Mouse (Mus musculus) ES-E14 (cell line): ENCODE results near the gene Mia3. TPM values are rescaled to one million over a fixed set of nuclear protein-coding genes. Genes with fewer than 3 reads are reported as not detected.
"Not testable (repeated sequence)": the region's sequence is repeated elsewhere in the genome, so short reads cannot be mapped to it uniquely, and the experiment has no call there.

Experiments used
- DNase-seq: peaks from one replicate; pipeline ENCODE4 v3.0.0-alpha.2; 2013; ENCODE audit warnings: low read depth, low spot score
- H3K27ac ChIP-seq: 2 replicates; pipeline ENCODE4 v1.5.1; 2012; ENCODE audit warnings: low read depth, mild to moderate bottlenecking, low read length, moderate library complexity, mixed read lengths; ENCODE audit not compliant: poor library complexity, insufficient read depth, severe bottlenecking
- H3K36me3 ChIP-seq: 2 replicates; pipeline ENCODE4 v1.6.1; 2012; ENCODE audit warnings: mild to moderate bottlenecking, low read length, moderate library complexity, mixed read lengths; ENCODE audit not compliant: control insufficient read depth, poor library complexity, insufficient read depth, severe bottlenecking
- H3K4me1 ChIP-seq, 2 experiments: fragments of 150-350 bp in 1 of 2; sonication (generic) in 1 of 2; 2 replicates each; pipeline ENCODE4 v1.6.1; 2012; ENCODE audit warnings: low read length in 2 of 2, mild to moderate bottlenecking in 1 of 2, mixed read lengths in 1 of 2; ENCODE audit not compliant: control insufficient read depth in 2 of 2, insufficient read depth in 2 of 2, poor library complexity in 1 of 2
- H3K4me3 ChIP-seq, 2 experiments: fragments of 150-350 bp in 1 of 2; sonication (generic) in 1 of 2; 2 replicates each; pipeline ENCODE4 v1.5.1; 2012; ENCODE audit warnings: low read length in 2 of 2, low read depth in 1 of 2, mild to moderate bottlenecking in 1 of 2, mixed read lengths in 1 of 2; ENCODE audit not compliant: insufficient read depth in 1 of 2, poor library complexity in 1 of 2, severe bottlenecking in 1 of 2
- H3K9ac ChIP-seq: 2 replicates; pipeline ENCODE4 v1.6.1; 2012; ENCODE audit warnings: low read depth, mild to moderate bottlenecking, low read length, mixed read lengths; ENCODE audit not compliant: poor library complexity, insufficient read depth, severe bottlenecking
- H3K9me3 ChIP-seq: fragments of 150-350 bp; sonication (generic); 2 replicates; pipeline ENCODE4 v1.6.1; 2012; ENCODE audit warnings: low read depth, mild to moderate bottlenecking, low read length; ENCODE audit not compliant: control insufficient read depth, insufficient read depth
- CHD2 ChIP-seq: IDR thresholded peaks from 2 replicates; pipeline ENCODE4 v1.6.1; 2014; ENCODE audit warnings: mild to moderate bottlenecking, low read depth, low read length, inconsistent platforms
- HCFC1 ChIP-seq: IDR thresholded peaks from 2 replicates; pipeline ENCODE4 v1.6.1; 2012; ENCODE audit warnings: low read length, inconsistent platforms, borderline replicate concordance; ENCODE audit not compliant: insufficient read depth
- MAFK ChIP-seq: IDR thresholded peaks from 2 replicates; pipeline ENCODE4 v1.6.1; 2014; ENCODE audit warnings: mild to moderate bottlenecking, low read depth, low read length, inconsistent platforms; ENCODE audit not compliant: insufficient read depth
- ZC3H11A ChIP-seq: IDR thresholded peaks from 2 replicates; pipeline ENCODE4 v1.6.1; 2012; ENCODE audit warnings: low read depth, mild to moderate bottlenecking, inconsistent platforms, low read length, borderline replicate concordance
- ZNF384 ChIP-seq: IDR thresholded peaks from 2 replicates; pipeline ENCODE4 v1.6.1; 2012; ENCODE audit warnings: low read depth, low read length, inconsistent platforms
- in situ Hi-C, 2 experiments: fragments of 600-800 bp; cut with MboI; formaldehyde crosslinking; loops; one replicate each; pipeline ENCODE4 v1.15.1; 2025; ENCODE audit warnings: low sequenced_read_pairs in 2 of 2, inconsistent platforms in 1 of 2; ENCODE audit not compliant: unreplicated experiment in 2 of 2
- total RNA-seq: library from RNA; depleted of rRNA; stranded (reverse); fragments of 300-350 nt; gene quantifications from 2 replicates; pipeline ENCODE4 v1.2.3, GENCODE M21; 2012

The Mia3 gene
- total RNA-seq, 1 experiment, result 182 TPM

DNA sequence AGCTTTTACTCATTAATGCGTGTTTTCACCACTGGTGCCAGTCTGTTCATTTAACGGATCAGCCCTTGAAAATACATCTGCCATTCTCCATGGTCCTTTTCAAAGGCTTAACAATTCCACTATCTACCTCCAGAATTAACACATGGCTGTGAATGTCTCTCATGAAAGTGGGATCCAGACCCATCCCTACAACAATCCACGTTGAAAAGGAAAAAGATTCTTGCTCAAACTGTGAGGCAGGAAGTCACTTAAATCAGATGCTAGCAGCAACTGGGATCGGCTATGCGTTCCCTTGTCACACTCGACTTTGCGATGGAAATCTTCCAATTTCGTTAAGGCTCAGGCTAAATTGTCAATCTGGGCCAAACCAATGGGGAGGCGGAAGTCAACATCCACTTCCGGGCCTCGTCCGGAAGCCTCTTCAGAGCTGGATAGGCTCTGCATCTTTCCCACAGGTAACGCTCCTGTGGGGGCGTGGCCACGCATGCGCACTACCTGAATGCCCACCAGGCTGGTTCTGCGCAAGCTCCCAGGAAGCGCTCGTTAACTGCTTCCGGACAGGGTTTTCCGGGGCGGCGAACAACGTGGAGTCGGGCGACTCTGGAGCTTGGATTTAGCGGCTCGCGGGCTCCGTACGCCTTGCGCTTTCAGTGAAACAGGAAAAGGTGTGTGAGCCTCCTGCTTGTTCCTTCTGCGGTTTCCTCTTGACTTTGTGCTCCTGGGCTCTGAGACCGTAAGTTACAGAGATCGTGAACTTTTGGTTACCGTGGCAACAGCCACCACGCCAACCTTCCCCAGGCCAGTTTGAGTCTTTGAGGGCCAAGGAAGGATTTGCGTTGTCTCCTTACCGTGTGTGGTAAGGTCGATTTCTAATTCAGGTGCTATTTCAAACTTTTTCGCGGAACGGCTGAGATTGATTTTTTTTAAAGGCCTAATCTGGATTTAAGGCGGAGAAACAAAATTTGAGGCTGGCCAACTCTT lies 19.4 kb upstream of the Mia3 start, which contains the start of gene Taf1a:
Gene Taf1a, plus strand, starts transcription at position 556 of the 981 bp plus-strand sequence.
- Histone ChIP-seq H3K9me3 (no peaks in the 10 kb centered on the region), H3K4me3 (peak within 1 kb of the TSS; percentile 81 to 93), H3K9ac (peak within 1 kb of the TSS; percentile 86), H3K27ac (peak within 1 kb of the TSS; percentile 70), H3K4me1 (no peaks in the 10 kb centered on the region), H3K36me3 (peaks cover 3% of the 10 kb centered on the region; the same call in 1 of the 2 replicates)
- DNase-seq, result peak; percentile 94
- in situ Hi-C loops, result no loop called here
- TF ChIP-seq HCFC1 (no peak), MAFK (no peak), ZNF384 (no peak), CHD2 (no peak), ZC3H11A (no peak)

GRCm38 (mm10) chr1:183387421-183387820 lies 18.1 kb upstream of the Mia3 start:
- H3K36me3 ChIP-seq, in situ Hi-C loops, DNase-seq, H3K9ac ChIP-seq, H3K4me3 ChIP-seq, H3K9me3 ChIP-seq, H3K27ac ChIP-seq, H3K4me1 ChIP-seq: not testable (repeated sequence)

DNA sequence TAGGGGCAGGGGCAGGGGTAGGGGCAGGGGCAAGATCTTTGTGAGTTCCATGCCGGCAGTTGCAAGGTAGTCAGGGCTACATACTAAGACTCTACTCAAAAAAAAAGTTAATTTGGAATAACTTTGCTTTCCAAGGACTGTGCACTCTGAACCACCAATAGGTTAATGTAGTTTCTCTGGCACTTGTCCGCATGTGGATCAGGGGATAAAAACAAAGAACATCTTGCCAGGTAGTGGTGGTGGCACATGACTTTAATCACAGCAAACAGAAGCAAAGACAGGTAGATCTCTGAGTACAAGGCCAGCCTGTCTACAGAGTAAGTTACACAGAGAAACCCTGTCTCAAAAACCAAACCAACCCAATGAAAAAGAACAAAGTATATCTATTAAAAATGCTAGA lies 13.3 kb upstream of the Mia3 start:
- no peak overlapping the region for H3K4me3 ChIP-seq
- peaks cover 0 to 10% of the 10 kb centered on the region in 2 experiments; a peak in 2 of 4 replicates for H3K4me1 ChIP-seq
- in situ Hi-C loops, result no loop called here
- no peak for DNase-seq
- H3K9ac ChIP-seq, result no peak overlapping the region
- H3K27ac ChIP-seq, result no peak overlapping the region
- no peak for TF ChIP-seq HCFC1
- TF ChIP-seq MAFK, result no peak
- no peak for TF ChIP-seq ZNF384
- no peak for TF ChIP-seq CHD2
- no peak for TF ChIP-seq ZC3H11A
- H3K36me3 ChIP-seq, result no peaks in the 10 kb centered on the region
- no peaks in the 10 kb centered on the region for H3K9me3 ChIP-seq

- no peak overlapping the region for H3K9ac ChIP-seq
- H3K4me1 ChIP-seq, result peaks cover 0 to 10% of the 10 kb centered on the region in 2 experiments; a peak in 2 of 4 replicates
- in situ Hi-C loops, result no loop called here
- H3K36me3 ChIP-seq, result no peaks in the 10 kb centered on the region
- H3K9me3 ChIP-seq, result no peaks in the 10 kb centered on the region
- DNase-seq, result no peak
- no peak for TF ChIP-seq MAFK
- no peak for TF ChIP-seq HCFC1
- TF ChIP-seq CHD2, result no peak
- no peak for TF ChIP-seq ZNF384
- no peak for TF ChIP-seq ZC3H11A
- no peak overlapping the region for H3K4me3 ChIP-seq
- H3K27ac ChIP-seq, result no peak overlapping the region
Observed at GRCm38 (mm10) chr1:183381816-183382215, 12.5 kb upstream of the Mia3 start.

DNA sequence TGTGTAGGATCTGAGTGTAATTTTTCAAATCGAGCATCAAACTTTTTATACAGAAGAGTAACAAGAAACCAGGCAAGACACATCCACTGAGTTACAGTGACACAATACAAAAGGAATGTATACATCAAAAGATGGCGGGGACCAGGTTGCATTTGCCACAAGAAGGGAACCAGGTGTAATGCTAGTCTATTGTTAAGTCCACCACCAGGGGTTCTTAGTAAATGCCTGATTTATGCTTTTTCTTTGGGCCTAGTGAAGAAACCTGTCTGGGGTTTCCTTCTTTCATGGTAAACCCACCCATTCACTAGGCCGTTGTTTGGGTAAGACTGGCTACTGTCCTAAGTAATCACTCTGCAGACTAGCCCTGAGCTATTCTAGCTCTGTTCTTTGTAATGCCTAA lies 10.0 kb upstream of the Mia3 start:
- H3K9me3 ChIP-seq, H3K9ac ChIP-seq, H3K4me3 ChIP-seq, H3K36me3 ChIP-seq, DNase-seq, in situ Hi-C loops: not testable (repeated sequence)
- Histone ChIP-seq H3K27ac (peak overlapping the region; percentile 93), H3K4me1 (peaks cover 0 to 10% of the 10 kb centered on the region in 2 experiments; a peak in 2 of 4 replicates)
